Mouse (Mus musculus) thymus, adult 2 months (tissue): ENCODE measurements around the gene Necab2. TPM values are rescaled to one million over a fixed set of nuclear protein-coding genes. Genes with fewer than 3 reads are reported as not detected.

ENCODE experiments used
- DNase-seq: peaks from one replicate; pipeline ENCODE4 v3.0.0; 2021
- H3K27ac ChIP-seq: fragments of 200-500 bp; 2 replicates; pipeline ENCODE4 v1.5.1; 2012; ENCODE audit warnings: low read length, control low read depth; ENCODE audit not compliant: control insufficient read depth, insufficient read depth
- H3K27me3 ChIP-seq: fragments of 200-500 bp; 2 replicates; pipeline ENCODE4 v1.6.1; 2012; ENCODE audit warnings: mild to moderate bottlenecking, low read length, moderate library complexity, mixed read lengths; ENCODE audit not compliant: control insufficient read depth, insufficient read depth
- H3K36me3 ChIP-seq: fragments of 200-500 bp; 2 replicates; pipeline ENCODE4 v1.6.1; 2012; ENCODE audit warnings: mild to moderate bottlenecking, low read length, moderate library complexity; ENCODE audit not compliant: control insufficient read depth, insufficient read depth
- H3K4me1 ChIP-seq: fragments of 200-500 bp; replicated peaks from 2 replicates; pipeline ENCODE4 v1.6.1; 2012; ENCODE audit warnings: low read length; ENCODE audit not compliant: control insufficient read depth, insufficient read depth
- H3K4me3 ChIP-seq: fragments of 200-500 bp; 2 replicates; pipeline ENCODE4 v1.5.1; 2012; ENCODE audit warnings: mild to moderate bottlenecking, low read length, control low read depth, moderate library complexity; ENCODE audit not compliant: control insufficient read depth, insufficient read depth
- CTCF ChIP-seq: fragments of 200-500 bp; IDR thresholded peaks from 2 replicates; pipeline ENCODE4 v1.5.1; 2012; ENCODE audit warnings: mild to moderate bottlenecking, control low read depth, low read length, moderate library complexity, borderline replicate concordance; ENCODE audit not compliant: control insufficient read depth, poor library complexity, insufficient read depth; ENCODE audit errors: extremely low read depth
- POLR2A ChIP-seq: fragments of 200-500 bp; IDR thresholded peaks from 2 replicates; pipeline ENCODE4 v1.6.1; 2012; ENCODE audit warnings: mild to moderate bottlenecking, low read length, control low read depth, moderate library complexity; ENCODE audit not compliant: control insufficient read depth, poor library complexity, insufficient read depth; ENCODE audit errors: extremely low read depth
- WGBS: fragments of 180-500 bp; shearing (Covaris S2); methylation state at CpG from one replicate; pipeline ENCODE4 v1.1.7; 2018; 5-methylcytosine and 5-hydroxymethylcytosine counted together
- polyA plus RNA-seq: library from polyadenylated mRNA; depleted of rRNA; stranded (reverse); fragments of >200 nt; gene quantifications from 2 replicates; pipeline ENCODE4 v1.2.3, GENCODE M21; 2012; rRNA removed

Necab2 gene
- 0.06 and 0.12 TPM in 2 replicates for polyA plus RNA-seq

- Histone ChIP-seq H3K36me3 (no peaks in the 10 kb centered on the region), H3K27me3 (peaks cover 5% of the 10 kb centered on the region; the same call in 1 of the 2 replicates), H3K4me3 (no peak within 1 kb of the TSS), H3K27ac (no peak within 1 kb of the TSS), H3K4me1 (0 out of 2 replicates have a peak, but pooled peaks cover 3% of the 10 kb centered on the region)
- DNase-seq: peak; percentile 73
- TF ChIP-seq POLR2A: no peak
- peak; percentile 66; the same call in 1 of the 2 replicates for TF ChIP-seq CTCF
- 9% methylated on average over 50 of the region's 52 CpGs for WGBS
These were observed at the start of gene Necab2 for GRCm38 (mm10) chr8:119446211-119446989. TSS of gene Necab2 (plus strand) at chr8:119446719.

GRCm38 (mm10) chr8:119398558-119398957, 48.0 kb upstream of the Necab2 start:
- TF ChIP-seq CTCF (no peak), POLR2A (no peak)

DNA sequence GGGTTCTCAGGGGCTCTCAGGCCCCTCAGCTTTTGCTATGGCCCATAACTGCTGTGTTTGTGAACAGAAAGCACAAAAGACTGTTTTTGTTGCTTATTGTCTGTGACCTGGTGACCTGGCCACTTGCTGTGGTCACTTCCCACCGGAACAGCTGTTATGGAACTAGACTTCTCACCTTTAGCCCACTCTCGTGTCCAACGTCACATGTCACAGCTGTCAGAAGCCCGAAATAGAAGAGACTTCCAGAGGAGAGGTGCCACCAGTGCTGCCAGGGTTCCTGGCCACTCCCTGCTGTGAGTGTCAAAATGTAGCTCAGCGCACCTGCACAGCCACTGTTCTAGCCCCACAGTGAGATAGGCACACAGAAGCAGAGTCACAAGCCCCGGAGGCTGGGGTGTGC, 47.3 kb upstream of the Necab2 start:
- H3K4me1 ChIP-seq: peaks cover 7% of the 10 kb centered on the region
- WGBS: 94% methylated on average over 6 of the region's 6 CpGs
- H3K27ac ChIP-seq: no peak overlapping the region
- no peak overlapping the region for H3K4me3 ChIP-seq
- TF ChIP-seq CTCF (no peak), POLR2A (no peak)
- H3K27me3 ChIP-seq: no peaks in the 10 kb centered on the region
- DNase-seq: no peak
- H3K36me3 ChIP-seq: no peaks in the 10 kb centered on the region

More at GRCm38 (mm10) chr8:119398558-119398957, 48.0 kb upstream of the Necab2 start:
- no peaks in the 10 kb centered on the region for H3K27me3 ChIP-seq
- no peaks in the 10 kb centered on the region for H3K36me3 ChIP-seq
- H3K4me3 ChIP-seq: no peak overlapping the region
- no peak overlapping the region for H3K27ac ChIP-seq
- 70% methylated on average over 9 of the region's 9 CpGs for WGBS
- DNase-seq: no peak
- H3K4me1 ChIP-seq: peaks cover 12% of the 10 kb centered on the region

- Histone ChIP-seq H3K4me1 (peaks cover 5% of the 10 kb centered on the region), H3K36me3 (no peaks in the 10 kb centered on the region), H3K27ac (no peak overlapping the region), H3K4me3 (no peak overlapping the region), H3K27me3 (no peaks in the 10 kb centered on the region)
- whole genome bisulfite sequencing: 96% methylated on average over 9 of the region's 9 CpGs
- TF ChIP-seq POLR2A (no peak), CTCF (no peak)
- DNase-seq: no peak
These were observed 46.3 kb upstream of the Necab2 start for GRCm38 (mm10) chr8:119400122-119400671.

DNA sequence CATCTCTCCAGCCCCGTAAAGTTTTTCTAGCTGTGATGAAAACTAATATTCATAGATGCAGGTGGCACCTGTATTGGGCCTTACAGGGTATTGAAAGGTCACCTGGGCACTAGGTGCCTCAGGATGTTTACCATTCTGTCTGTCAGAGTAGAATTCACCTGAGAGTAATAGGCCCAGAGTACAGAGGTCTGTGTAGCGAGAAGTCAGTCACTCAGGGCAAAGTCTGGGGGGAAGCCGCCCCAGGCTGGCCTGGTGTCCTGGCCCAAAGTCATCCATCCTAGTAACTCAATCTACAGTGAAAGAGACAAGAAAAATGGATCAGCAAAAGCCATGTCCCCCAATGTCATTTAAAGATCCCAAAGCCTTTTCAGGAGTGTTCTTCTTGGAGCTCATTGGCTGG, 45.6 kb upstream of the Necab2 start:
- DNase-seq: no peak
- Histone ChIP-seq H3K36me3 (no peaks in the 10 kb centered on the region), H3K4me1 (no peaks in the 10 kb centered on the region), H3K27ac (no peak overlapping the region), H3K27me3 (no peaks in the 10 kb centered on the region), H3K4me3 (no peak overlapping the region)
- TF ChIP-seq CTCF: no peak
- no peak for TF ChIP-seq POLR2A
- WGBS: 96% methylated on average over 3 of the region's 3 CpGs

GRCm38 (mm10) chr8:119403912-119404311, 42.6 kb upstream of the Necab2 start:
- no peak overlapping the region for H3K27ac ChIP-seq

GRCm38 (mm10) chr8:119404648-119405047, 41.9 kb upstream of the Necab2 start:
- no peaks in the 10 kb centered on the region for H3K36me3 ChIP-seq
- H3K4me3 ChIP-seq: no peak overlapping the region
- WGBS: 95% methylated on average over 5 of the region's 5 CpGs
- no peak for DNase-seq
- no peak for TF ChIP-seq CTCF
- no peak for TF ChIP-seq POLR2A
- no peaks in the 10 kb centered on the region for H3K4me1 ChIP-seq
- no peaks in the 10 kb centered on the region for H3K27me3 ChIP-seq
- no peak overlapping the region for H3K27ac ChIP-seq

More at GRCm38 (mm10) chr8:119403912-119404311, 42.6 kb upstream of the Necab2 start:
- no peak for DNase-seq
- Histone ChIP-seq H3K4me3 (no peak overlapping the region), H3K36me3 (no peaks in the 10 kb centered on the region), H3K27me3 (no peaks in the 10 kb centered on the region), H3K4me1 (no peaks in the 10 kb centered on the region)
- WGBS: 87% methylated on average over 10 of the region's 10 CpGs
- TF ChIP-seq CTCF: no peak
- no peak for TF ChIP-seq POLR2A
